Mouse (Mus musculus) forebrain, embryonic 15.5 days (tissue): Measurements from ENCODE around the gene Zrsr1. TPM values are rescaled to one million over a fixed set of nuclear protein-coding genes. Genes with fewer than 3 reads are reported as not detected.

Experiments used
- ATAC-seq: fragments of 200-750 bp; cut with Nextera tagmentation; replicated peaks from 2 replicates; pipeline ENCODE4 v1.8.0; 2017; ENCODE audit warnings: mild to moderate bottlenecking, moderate TSS enrichment, moderate library complexity
- H3K27ac ChIP-seq: fragments of 300-500 bp; sonication (generic); replicated peaks from 2 replicates; pipeline ENCODE4 v1.5.1; 2015; ENCODE audit warnings: mild to moderate bottlenecking, inconsistent platforms
- H3K27me3 ChIP-seq: fragments of 300-500 bp; sonication (generic); 2 replicates; pipeline ENCODE4 v1.6.1; 2015; ENCODE audit warnings: inconsistent platforms
- H3K36me3 ChIP-seq: fragments of 300-500 bp; sonication (generic); 2 replicates; pipeline ENCODE4 v1.6.1; 2015; ENCODE audit warnings: mild to moderate bottlenecking, inconsistent platforms
- H3K4me1 ChIP-seq: fragments of 300-500 bp; sonication (generic); 2 replicates; pipeline ENCODE4 v1.6.1; 2015; ENCODE audit warnings: inconsistent platforms
- H3K4me2 ChIP-seq: fragments of 300-500 bp; sonication (generic); replicated peaks from 2 replicates; pipeline ENCODE4 v1.6.1; 2015; ENCODE audit warnings: mild to moderate bottlenecking, inconsistent platforms
- H3K4me3 ChIP-seq: fragments of 300-500 bp; sonication (generic); 2 replicates; pipeline ENCODE4 v1.5.1; 2015; ENCODE audit warnings: mild to moderate bottlenecking, inconsistent platforms
- H3K9ac ChIP-seq: fragments of 300-500 bp; sonication (generic); replicated peaks from 2 replicates; pipeline ENCODE4 v1.6.1; 2015; ENCODE audit warnings: mild to moderate bottlenecking, inconsistent platforms
- H3K9me3 ChIP-seq: fragments of 300-500 bp; sonication (generic); 2 replicates; pipeline ENCODE4 v1.6.1; 2016; ENCODE audit warnings: inconsistent platforms
- WGBS: fragments of 180-500 bp; shearing (Covaris S2); methylation state at CpG from one replicate; pipeline ENCODE4 v1.1.7; 2015; ENCODE audit warnings: mixed read lengths; 5-methylcytosine and 5-hydroxymethylcytosine counted together
- polyA plus RNA-seq: library from polyadenylated mRNA; unstranded; fragments of >200 nt; fragmentation: Nextera tagmentation; extraction: Ambion mirVana; gene quantifications from 2 replicates; pipeline ENCODE4 v1.2.1, GENCODE M21; 2015

Zrsr1 gene
- polyA plus RNA-seq, 1 experiment from 2014 or later, result 6.1 TPM

- 96% methylated on average over 3 of the region's 3 CpGs for WGBS
- no peaks in the 10 kb centered on the region for H3K27me3 ChIP-seq
- H3K9me3 ChIP-seq, result peaks cover 3% of the 10 kb centered on the region; the same call in 1 of the 2 replicates
- no peak overlapping the region for H3K9ac ChIP-seq
- H3K36me3 ChIP-seq, result 0 out of 2 replicates have a peak, but pooled peaks cover 2% of the 10 kb centered on the region
- H3K27ac ChIP-seq, result no peak overlapping the region
- no peak for ATAC-seq
- H3K4me3 ChIP-seq, result no peak overlapping the region
- H3K4me1 ChIP-seq, result peaks cover 58% of the 10 kb centered on the region
- no peak overlapping the region for H3K4me2 ChIP-seq
Measured at GRCm38 (mm10) chr11:22978215-22978614, 6.4 kb downstream of the Zrsr1 start.

- peaks cover 58% of the 10 kb centered on the region for H3K4me1 ChIP-seq
- no peaks in the 10 kb centered on the region for H3K9me3 ChIP-seq
- H3K27me3 ChIP-seq, result no peaks in the 10 kb centered on the region
- H3K36me3 ChIP-seq, result 0 out of 2 replicates have a peak, but pooled peaks cover 2% of the 10 kb centered on the region
- WGBS, result 39% methylated on average over 1 of the region's 1 CpGs
- H3K9ac ChIP-seq, result no peak overlapping the region
- H3K4me2 ChIP-seq, result no peak overlapping the region
- no peak for ATAC-seq
- H3K4me3 ChIP-seq, result no peak overlapping the region
- H3K27ac ChIP-seq, result no peak overlapping the region
Measured at GRCm38 (mm10) chr11:22978711-22979110, 6.9 kb downstream of the Zrsr1 start.

GRCm38 (mm10) chr11:22979221-22979620 is 7.4 kb downstream of the Zrsr1 start:
- H3K9ac ChIP-seq, result no peak overlapping the region
- 90% methylated on average over 1 of the region's 1 CpGs for WGBS
- no peaks in the 10 kb centered on the region for H3K9me3 ChIP-seq
- ATAC-seq, result no peak
- no peak overlapping the region for H3K4me3 ChIP-seq
- H3K4me1 ChIP-seq, result peaks cover 53% of the 10 kb centered on the region
- no peaks in the 10 kb centered on the region for H3K27me3 ChIP-seq
- no peak overlapping the region for H3K4me2 ChIP-seq
- H3K27ac ChIP-seq, result no peak overlapping the region
- H3K36me3 ChIP-seq, result 0 out of 2 replicates have a peak, but pooled peaks cover 2% of the 10 kb centered on the region

- 0 out of 2 replicates have a peak, but pooled peaks cover under 1% of the 10 kb centered on the region for H3K36me3 ChIP-seq
- peaks cover 39% of the 10 kb centered on the region for H3K4me1 ChIP-seq
- 51% methylated on average over 4 of the region's 4 CpGs for WGBS
- peak overlapping the region; percentile 65 for H3K4me3 ChIP-seq
- peak overlapping the region; percentile 59 for H3K4me2 ChIP-seq
- H3K9ac ChIP-seq, result peak overlapping the region; percentile 67; the same call in 1 of the 2 replicates
- no peaks in the 10 kb centered on the region for H3K27me3 ChIP-seq
- H3K27ac ChIP-seq, result no peak overlapping the region
- H3K9me3 ChIP-seq, result no peaks in the 10 kb centered on the region
- no peak for ATAC-seq
Measured at GRCm38 (mm10) chr11:22981041-22981440, 9.2 kb downstream of the Zrsr1 start.

- peak overlapping the region; percentile 65 for H3K4me3 ChIP-seq
- peak overlapping the region; percentile 96 for H3K27ac ChIP-seq
- H3K9ac ChIP-seq, result peak overlapping the region; percentile 67
- 3% methylated on average over 12 of the region's 12 CpGs for WGBS
- peak overlapping the region; percentile 59 for H3K4me2 ChIP-seq
- no peaks in the 10 kb centered on the region for H3K27me3 ChIP-seq
- no peaks in the 10 kb centered on the region for H3K9me3 ChIP-seq
- peak; percentile 53 for ATAC-seq
- no peaks in the 10 kb centered on the region for H3K36me3 ChIP-seq
- H3K4me1 ChIP-seq, result peaks cover 34% of the 10 kb centered on the region
Measured at GRCm38 (mm10) chr11:22981543-22981950, 9.7 kb downstream of the Zrsr1 start.

GRCm38 (mm10) chr11:22981984-22982757 is 10.4 kb downstream of the Zrsr1 start, which contains the start of the genes Gm28048 and Commd1:
Gene Gm28048 (minus strand): TSS chr11:22982090.
Gene Commd1 (minus strand): TSS chr11:22982382.
- peak within 1 kb of the TSS; percentile 65 for H3K4me3 ChIP-seq
- peak within 1 kb of the TSS; percentile 59 for H3K4me2 ChIP-seq
- peak; percentile 94 for ATAC-seq
- peak within 1 kb of the TSS; percentile 67 for H3K9ac ChIP-seq
- peak within 1 kb of the TSS; percentile 96 for H3K27ac ChIP-seq
- WGBS, result 2% methylated on average over 42 of the region's 42 CpGs
- no peaks in the 10 kb centered on the region for H3K36me3 ChIP-seq
- H3K9me3 ChIP-seq, result no peaks in the 10 kb centered on the region
- H3K27me3 ChIP-seq, result no peaks in the 10 kb centered on the region
- H3K4me1 ChIP-seq, result peaks cover 31% of the 10 kb centered on the region

- peaks cover 31% of the 10 kb centered on the region for H3K4me1 ChIP-seq
- no peaks in the 10 kb centered on the region for H3K9me3 ChIP-seq
- 62% methylated on average over 6 of the region's 6 CpGs for WGBS
- peak overlapping the region; percentile 59 for H3K4me2 ChIP-seq
- no peak for ATAC-seq
- no peak overlapping the region; the same call in 1 of the 2 replicates for H3K4me3 ChIP-seq
- peak overlapping the region; percentile 96; the same call in 1 of the 2 replicates for H3K27ac ChIP-seq
- H3K9ac ChIP-seq, result no peak overlapping the region
- H3K36me3 ChIP-seq, result no peaks in the 10 kb centered on the region
- no peaks in the 10 kb centered on the region for H3K27me3 ChIP-seq
Measured at GRCm38 (mm10) chr11:22982846-22983245, 11.0 kb downstream of the Zrsr1 start.

GRCm38 (mm10) chr11:22985510-22985909 is 13.7 kb downstream of the Zrsr1 start:
- H3K4me1 ChIP-seq, result peaks cover 17% of the 10 kb centered on the region
- H3K36me3 ChIP-seq, result no peaks in the 10 kb centered on the region
- no peak overlapping the region for H3K27ac ChIP-seq
- H3K4me2 ChIP-seq, result no peak overlapping the region
- no peak for ATAC-seq
- no peak overlapping the region for H3K9ac ChIP-seq
- H3K4me3 ChIP-seq, result no peak overlapping the region
- H3K27me3 ChIP-seq, result no peaks in the 10 kb centered on the region
- 81% methylated on average over 3 of the region's 3 CpGs for WGBS
- H3K9me3 ChIP-seq, result no peaks in the 10 kb centered on the region

GRCm38 (mm10) chr11:22987357-22987756 is 15.6 kb downstream of the Zrsr1 start:
- H3K27ac ChIP-seq, result no peak overlapping the region; the same call in 1 of the 2 replicates
- 51% methylated on average over 2 of the region's 2 CpGs for WGBS
- H3K4me2 ChIP-seq, result no peak overlapping the region
- H3K9me3 ChIP-seq, result no peaks in the 10 kb centered on the region
- H3K27me3 ChIP-seq, result no peaks in the 10 kb centered on the region
- H3K4me3 ChIP-seq, result no peak overlapping the region
- no peaks in the 10 kb centered on the region for H3K36me3 ChIP-seq
- ATAC-seq, result no peak
- peaks cover 20% of the 10 kb centered on the region for H3K4me1 ChIP-seq
- no peak overlapping the region for H3K9ac ChIP-seq

GRCm38 (mm10) chr11:22989786-22990185 is 18.0 kb downstream of the Zrsr1 start:
- Histone ChIP-seq H3K4me1 (peaks cover 17% of the 10 kb centered on the region), H3K27ac (peak overlapping the region; percentile 97), H3K27me3 (no peaks in the 10 kb centered on the region), H3K36me3 (peaks cover 15% of the 10 kb centered on the region), H3K9me3 (no peaks in the 10 kb centered on the region), H3K4me3 (peak overlapping the region; percentile 88), H3K4me2 (peak overlapping the region; percentile 73), H3K9ac (peak overlapping the region; percentile 96)
- peak; percentile 49 for ATAC-seq
- WGBS, result 38% methylated on average over 1 of the region's 1 CpGs

- WGBS, result under 1% methylated on average over 66 of the region's 66 CpGs
Measured at GRCm38 (mm10) chr11:22990393-22991126, 18.8 kb downstream of the Zrsr1 start, which contains the start of gene Cct4. Gene Cct4 (plus strand): TSS chr11:22990519.

More at GRCm38 (mm10) chr11:22990393-22991126, 18.8 kb downstream of the Zrsr1 start, which contains the start of gene Cct4:
- peaks cover 22% of the 10 kb centered on the region for H3K36me3 ChIP-seq
- no peaks in the 10 kb centered on the region for H3K9me3 ChIP-seq
- H3K4me2 ChIP-seq, result peak within 1 kb of the TSS; percentile 73
- H3K4me3 ChIP-seq, result peak within 1 kb of the TSS; percentile 88
- H3K27ac ChIP-seq, result peak within 1 kb of the TSS; percentile 97
- H3K9ac ChIP-seq, result peak within 1 kb of the TSS; percentile 96
- peaks cover 17% of the 10 kb centered on the region for H3K4me1 ChIP-seq
- ATAC-seq, result peak; percentile 98
- no peaks in the 10 kb centered on the region for H3K27me3 ChIP-seq
